Mouse (Mus musculus) limb, embryonic 14.5 days (tissue): ENCODE data around the gene Rmnd5b. TPM values are rescaled to one million over a fixed set of nuclear protein-coding genes. Genes with fewer than 3 reads are reported as not detected.
"Not testable (repeated sequence)": the region's sequence is repeated elsewhere in the genome, so short reads cannot be mapped to it uniquely, and the experiment has no call there.

ENCODE experiments used
- ATAC-seq: fragments of 200-750 bp; cut with Nextera tagmentation; 2 replicates; pipeline ENCODE4 v1.8.0; 2017; ENCODE audit warnings: low read depth, moderate number of reproducible peaks, moderate TSS enrichment; ENCODE audit not compliant: low FRiP score
- DNase-seq: peaks from one replicate; pipeline ENCODE4 v3.0.0-alpha.2; 2015; ENCODE audit warnings: low spot score
- H3K27ac ChIP-seq: fragments of 300-500 bp; sonication (generic); replicated peaks from 2 replicates; pipeline ENCODE4 v1.5.1; 2014; ENCODE audit warnings: low read depth, mild to moderate bottlenecking, low read length, moderate library complexity, mixed read lengths
- H3K27me3 ChIP-seq: fragments of 300-500 bp; sonication (generic); 2 replicates; pipeline ENCODE4 v1.6.1; 2014; ENCODE audit warnings: low read length, mixed read lengths; ENCODE audit not compliant: control insufficient read depth, insufficient read depth
- H3K36me3 ChIP-seq: fragments of 300-500 bp; sonication (generic); 2 replicates; pipeline ENCODE4 v1.6.1; 2014; ENCODE audit warnings: mild to moderate bottlenecking, low read length, moderate library complexity, mixed read lengths; ENCODE audit not compliant: control insufficient read depth, insufficient read depth
- H3K4me1 ChIP-seq: fragments of 300-500 bp; sonication (generic); 2 replicates; pipeline ENCODE4 v1.6.1; 2014; ENCODE audit warnings: antibody characterized with exemption, low read length, mixed read lengths; ENCODE audit not compliant: control insufficient read depth, insufficient read depth
- H3K4me2 ChIP-seq: fragments of 300-500 bp; sonication (generic); replicated peaks from 2 replicates; pipeline ENCODE4 v1.6.1; 2014; ENCODE audit warnings: low read depth, mild to moderate bottlenecking, low read length, moderate library complexity; ENCODE audit not compliant: severe bottlenecking
- H3K4me3 ChIP-seq: fragments of 300-500 bp; sonication (generic); replicated peaks from 2 replicates; pipeline ENCODE4 v1.5.1; 2014; ENCODE audit warnings: low read length
- H3K9ac ChIP-seq: fragments of 300-500 bp; sonication (generic); 2 replicates; pipeline ENCODE4 v1.6.1; 2014; ENCODE audit warnings: mild to moderate bottlenecking, low read depth, low read length, moderate library complexity; ENCODE audit not compliant: severe bottlenecking
- H3K9me3 ChIP-seq: fragments of 300-500 bp; sonication (generic); 2 replicates; pipeline ENCODE4 v1.6.1; 2016; ENCODE audit warnings: low read length; ENCODE audit not compliant: control insufficient read depth
- POLR2A ChIP-seq: fragments of 200-500 bp; IDR thresholded peaks from 2 replicates; pipeline ENCODE4 v1.8.0; 2012; ENCODE audit warnings: inconsistent platforms, mild to moderate bottlenecking, moderate library complexity, borderline replicate concordance; ENCODE audit not compliant: insufficient read depth, insufficient read length; ENCODE audit errors: extremely low read depth
- WGBS: fragments of 180-500 bp; shearing (Covaris S2); extraction: QIAGEN DNeasy Blood & Tissue Kit; methylation state at CpG from one replicate; pipeline ENCODE4 v1.1.7; 2014; 5-methylcytosine and 5-hydroxymethylcytosine counted together
- polyA plus RNA-seq, 2 experiments: library from polyadenylated mRNA; depleted of rRNA in 1 of 2; stranded (reverse) in 1 of 2; unstranded in 1 of 2; fragments of >200 nt; fragmentation: Nextera tagmentation in 1 of 2; extraction: Ambion mirVana in 1 of 2; gene quantifications; 2 replicates each; pipeline versions ENCODE4 v1.2.1 to v1.2.3; 2012 to 2014

The Rmnd5b gene
- polyA plus RNA-seq, 2 experiments: 49.3 to 57.4 TPM

- H3K9me3 ChIP-seq: no peaks in the 10 kb centered on the region
- H3K4me2 ChIP-seq: peak overlapping the region; percentile 70
- DNase-seq (peak; percentile 86), ATAC-seq (peak; percentile 34; the same call in 1 of the 2 replicates)
- WGBS: under 1% methylated on average over 6 of the region's 6 CpGs
- H3K27me3 ChIP-seq: no peaks in the 10 kb centered on the region
- H3K36me3 ChIP-seq: no peaks in the 10 kb centered on the region
- H3K4me1 ChIP-seq: peaks cover 10% of the 10 kb centered on the region
- peak overlapping the region; percentile 62 for H3K9ac ChIP-seq
- H3K27ac ChIP-seq: peak overlapping the region; percentile 63
- H3K4me3 ChIP-seq: peak overlapping the region; percentile 58
- TF ChIP-seq POLR2A: no peak
Measured at GRCm38 (mm10) chr11:51636323-51636684, 608 bp upstream of the Rmnd5b start.

- no peaks in the 10 kb centered on the region for H3K27me3 ChIP-seq
- H3K9me3 ChIP-seq: no peaks in the 10 kb centered on the region
- no peaks in the 10 kb centered on the region for H3K36me3 ChIP-seq
- TF ChIP-seq POLR2A: no peak
- DNase-seq: no peak
- peaks cover 10% of the 10 kb centered on the region for H3K4me1 ChIP-seq
- ATAC-seq: no peak
- 21% methylated on average over 6 of the region's 6 CpGs for WGBS
- peak overlapping the region; percentile 70 for H3K4me2 ChIP-seq
- H3K9ac ChIP-seq: peak overlapping the region; percentile 62
- H3K27ac ChIP-seq: peak overlapping the region; percentile 63; the same call in 1 of the 2 replicates
- peak overlapping the region; percentile 58 for H3K4me3 ChIP-seq
Measured at GRCm38 (mm10) chr11:51635127-51635524, 570 bp downstream of the Rmnd5b start.

GRCm38 (mm10) chr11:51633721-51634120 is 2.0 kb downstream of the Rmnd5b start:
- no peak overlapping the region for H3K9ac ChIP-seq
- no peaks in the 10 kb centered on the region for H3K9me3 ChIP-seq
- TF ChIP-seq POLR2A: no peak
- no peak overlapping the region for H3K27ac ChIP-seq
- no peaks in the 10 kb centered on the region for H3K27me3 ChIP-seq
- no peak overlapping the region for H3K4me2 ChIP-seq
- ATAC-seq: no peak
- H3K4me1 ChIP-seq: peaks cover 10% of the 10 kb centered on the region
- 91% methylated on average over 3 of the region's 3 CpGs for WGBS
- no peak for DNase-seq
- H3K4me3 ChIP-seq: no peak overlapping the region
- H3K36me3 ChIP-seq: peaks cover 7% of the 10 kb centered on the region

GRCm38 (mm10) chr11:51633200-51633599 is 2.5 kb downstream of the Rmnd5b start:
- H3K9ac ChIP-seq, H3K9me3 ChIP-seq, H3K4me2 ChIP-seq, DNase-seq, H3K4me3 ChIP-seq, H3K27ac ChIP-seq, ATAC-seq, H3K27me3 ChIP-seq: not testable (repeated sequence)
- 94% methylated on average over 7 of the region's 7 CpGs for WGBS
- H3K36me3 ChIP-seq: peaks cover 11% of the 10 kb centered on the region
- H3K4me1 ChIP-seq: peaks cover 10% of the 10 kb centered on the region

- TF ChIP-seq POLR2A: no peak
- ATAC-seq: no peak
- Histone ChIP-seq H3K4me3 (no peak overlapping the region), H3K27ac (0 out of 2 replicates have a peak overlapping the region, but pooled peaks have one; percentile 38), H3K4me2 (no peak overlapping the region), H3K4me1 (peaks cover 10% of the 10 kb centered on the region), H3K27me3 (no peaks in the 10 kb centered on the region), H3K36me3 (peaks cover 19% of the 10 kb centered on the region), H3K9ac (no peak overlapping the region), H3K9me3 (no peaks in the 10 kb centered on the region)
- no peak for DNase-seq
- 85% methylated on average over 6 of the region's 6 CpGs for WGBS
Measured at GRCm38 (mm10) chr11:51632130-51632753, 3.5 kb downstream of the Rmnd5b start.
